Mouse (Mus musculus) lung, postnatal 0 days (tissue): ENCODE measurements around the gene Abcf2. TPM values are rescaled to one million over a fixed set of nuclear protein-coding genes. Genes with fewer than 3 reads are reported as not detected.

ENCODE experiments used
- ATAC-seq: fragments of 200-750 bp; cut with Nextera tagmentation; 2 replicates; pipeline ENCODE4 v1.8.0; 2017; ENCODE audit warnings: moderate library complexity
- DNase-seq: peaks from one replicate; pipeline ENCODE4 v3.0.0-alpha.2; 2016; ENCODE audit warnings: low spot score
- H3K27ac ChIP-seq: fragments of 300-500 bp; sonication (generic); 2 replicates; pipeline ENCODE4 v1.5.1; 2014; ENCODE audit warnings: antibody characterized with exemption, mild to moderate bottlenecking, low read length, mixed read lengths
- H3K27me3 ChIP-seq: fragments of 300-500 bp; sonication (generic); replicated peaks from 2 replicates; pipeline ENCODE4 v1.6.1; 2014; ENCODE audit warnings: low read length, mixed read lengths; ENCODE audit not compliant: insufficient read depth
- H3K36me3 ChIP-seq: fragments of 300-500 bp; sonication (generic); 2 replicates; pipeline ENCODE4 v1.6.1; 2014; ENCODE audit warnings: low read length, mixed read lengths; ENCODE audit not compliant: insufficient read depth
- H3K4me1 ChIP-seq: fragments of 300-500 bp; sonication (generic); 2 replicates; pipeline ENCODE4 v1.6.1; 2014; ENCODE audit warnings: antibody characterized with exemption, low read depth, low read length, mixed read lengths; ENCODE audit not compliant: insufficient read depth
- H3K4me2 ChIP-seq: fragments of 300-500 bp; sonication (generic); replicated peaks from 2 replicates; pipeline ENCODE4 v1.6.1; 2014; ENCODE audit warnings: low read depth, mild to moderate bottlenecking, low read length, moderate library complexity, mixed read lengths
- H3K4me3 ChIP-seq: fragments of 300-500 bp; sonication (generic); 2 replicates; pipeline ENCODE4 v1.5.1; 2014; ENCODE audit warnings: low read depth, low read length
- H3K9ac ChIP-seq: fragments of 300-500 bp; sonication (generic); replicated peaks from 2 replicates; pipeline ENCODE4 v1.6.1; 2014; ENCODE audit warnings: low read depth, mild to moderate bottlenecking
- H3K9me3 ChIP-seq: fragments of 300-500 bp; sonication (generic); 2 replicates; pipeline ENCODE4 v1.6.1; 2016; ENCODE audit warnings: low read length, mixed read lengths
- CTCF ChIP-seq: IDR thresholded peaks from 2 replicates; pipeline ENCODE4 v1.5.1; 2016; ENCODE audit warnings: antibody characterized with exemption, mild to moderate bottlenecking
- EP300 ChIP-seq: IDR thresholded peaks from 2 replicates; pipeline ENCODE4 v1.6.1; 2016; ENCODE audit warnings: antibody characterized with exemption, mild to moderate bottlenecking, control low read depth
- WGBS: fragments of 180-500 bp; shearing (Covaris S2); extraction: QIAGEN DNeasy Blood & Tissue Kit; methylation state at CpG from one replicate; pipeline ENCODE4 v1.1.7; 2014; 5-methylcytosine and 5-hydroxymethylcytosine counted together
- polyA plus RNA-seq: library from polyadenylated mRNA; unstranded; fragments of >200 nt; fragmentation: Nextera tagmentation; extraction: Ambion mirVana; gene quantifications from 2 replicates; pipeline ENCODE4 v1.2.1, GENCODE M21; 2015

The Abcf2 gene
- polyA plus RNA-seq, 1 experiment from 2014 or later: 47.7 TPM

- Histone ChIP-seq H3K4me3 (no peak overlapping the region), H3K9ac (no peak overlapping the region), H3K9me3 (no peaks in the 10 kb centered on the region), H3K27ac (no peak overlapping the region), H3K27me3 (no peaks in the 10 kb centered on the region), H3K4me2 (no peak overlapping the region), H3K4me1 (no peaks in the 10 kb centered on the region), H3K36me3 (no peaks in the 10 kb centered on the region)
- no peak for DNase-seq
- WGBS: 70% methylated on average over 8 of the region's 8 CpGs
- no peak for ATAC-seq
- TF ChIP-seq CTCF (no peak), EP300 (no peak)
Observed at GRCm38 (mm10) chr5:24620626-24621025, 43.4 kb upstream of the Abcf2 start.

- Histone ChIP-seq H3K4me2 (no peak overlapping the region), H3K9me3 (no peaks in the 10 kb centered on the region), H3K36me3 (no peaks in the 10 kb centered on the region), H3K4me1 (no peaks in the 10 kb centered on the region), H3K27me3 (no peaks in the 10 kb centered on the region), H3K4me3 (no peak overlapping the region), H3K9ac (no peak overlapping the region), H3K27ac (no peak overlapping the region)
- no peak for DNase-seq
- WGBS: 37% methylated on average over 8 of the region's 8 CpGs
- ATAC-seq: no peak
- no peak for TF ChIP-seq CTCF
- TF ChIP-seq EP300: no peak
Observed at GRCm38 (mm10) chr5:24620116-24620515, 42.8 kb upstream of the Abcf2 start.

- ATAC-seq (no peak), DNase-seq (no peak)
- 80% methylated on average over 3 of the region's 3 CpGs for WGBS
- H3K36me3 ChIP-seq: no peaks in the 10 kb centered on the region
- no peak for TF ChIP-seq CTCF
- no peak for TF ChIP-seq EP300
- H3K9ac ChIP-seq: no peak overlapping the region
- no peaks in the 10 kb centered on the region for H3K4me1 ChIP-seq
- no peaks in the 10 kb centered on the region for H3K27me3 ChIP-seq
- no peaks in the 10 kb centered on the region for H3K9me3 ChIP-seq
- H3K27ac ChIP-seq: no peak overlapping the region
- no peak overlapping the region for H3K4me2 ChIP-seq
- H3K4me3 ChIP-seq: no peak overlapping the region
Observed at GRCm38 (mm10) chr5:24618921-24619320, 41.7 kb upstream of the Abcf2 start.

- Histone ChIP-seq H3K9me3 (no peaks in the 10 kb centered on the region), H3K4me2 (no peak overlapping the region), H3K36me3 (no peaks in the 10 kb centered on the region), H3K27me3 (no peaks in the 10 kb centered on the region), H3K4me1 (no peaks in the 10 kb centered on the region), H3K4me3 (no peak overlapping the region), H3K9ac (no peak overlapping the region), H3K27ac (no peak overlapping the region)
- TF ChIP-seq CTCF: no peak
- no peak for TF ChIP-seq EP300
- no peak for ATAC-seq
- DNase-seq: no peak
- 61% methylated on average over 6 of the region's 6 CpGs for WGBS
Observed at GRCm38 (mm10) chr5:24615097-24615496, 37.8 kb upstream of the Abcf2 start.

GRCm38 (mm10) chr5:24612302-24612649 lies 35.0 kb upstream of the Abcf2 start:
- no peaks in the 10 kb centered on the region for H3K4me1 ChIP-seq
- no peak overlapping the region for H3K27ac ChIP-seq
- no peak overlapping the region for H3K9ac ChIP-seq
- no peaks in the 10 kb centered on the region for H3K27me3 ChIP-seq
- TF ChIP-seq CTCF: peak; percentile 39
- no peak for TF ChIP-seq EP300
- H3K4me3 ChIP-seq: no peak overlapping the region
- no peak overlapping the region for H3K4me2 ChIP-seq
- ATAC-seq (no peak), DNase-seq (no peak)
- no peaks in the 10 kb centered on the region for H3K36me3 ChIP-seq
- H3K9me3 ChIP-seq: no peaks in the 10 kb centered on the region
- WGBS: 58% methylated on average over 5 of the region's 5 CpGs

GRCm38 (mm10) chr5:24611366-24612301 lies 34.4 kb upstream of the Abcf2 start:
- DNase-seq (no peak), ATAC-seq (peak; percentile 12; the same call in 1 of the 2 replicates)
- Histone ChIP-seq H3K4me2 (no peak overlapping the region), H3K27me3 (no peaks in the 10 kb centered on the region), H3K9me3 (no peaks in the 10 kb centered on the region), H3K27ac (no peak overlapping the region), H3K9ac (no peak overlapping the region), H3K36me3 (no peaks in the 10 kb centered on the region), H3K4me3 (no peak overlapping the region), H3K4me1 (no peaks in the 10 kb centered on the region)
- no peak for TF ChIP-seq CTCF
- no peak for TF ChIP-seq EP300
- WGBS: 55% methylated on average over 7 of the region's 7 CpGs
